ENCODE assay signal across 10 mouse cellular contexts in the genomic region with DNA sequence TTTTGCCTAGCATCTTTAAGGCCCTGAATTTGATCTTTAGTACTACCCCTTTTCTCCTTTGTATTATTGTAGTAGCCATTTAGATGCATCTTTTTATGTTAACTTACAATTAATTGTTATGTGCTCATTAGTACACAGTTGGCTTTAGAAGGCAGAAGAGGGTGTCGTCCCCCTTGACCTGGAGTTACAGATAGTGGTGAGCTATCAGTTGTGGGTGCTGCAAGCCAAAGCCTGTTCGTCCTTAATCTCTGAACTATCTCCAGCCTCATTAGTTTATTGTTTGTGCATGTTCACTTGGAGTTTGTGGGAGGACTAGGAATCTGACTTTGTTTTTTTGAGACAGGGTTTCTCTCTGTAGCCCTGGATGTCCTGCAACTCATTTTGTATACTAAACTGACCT. TPM values are rescaled to one million over a fixed set of nuclear protein-coding genes. Genes with fewer than 3 reads are reported as not detected.
DNase-seq lines count a peak whose midpoint lies in the region; ATAC-seq and TF ChIP-seq lines count a peak whose summit lies in the region.
"Had no signal": no experiment of that assay in that cellular context is flagged by ENCODE, and none has a peak within 500 bp of the region (broad histone marks: within the 10 kb centered on the region; RNA-seq: fewer than 3 reads in every experiment).

No protein-coding gene starts in this region.

- intact Hi-C loops in gastrocnemius, adult 2 months (cut with DNase I), result no loop called here

- TF ChIP-seq EP300 in ES-Bruce4 (IDR thresholded peaks at IDR 0.05; ENCODE audit: insufficient read depth, low read depth, low read length), result no peak
- TF ChIP-seq EP300 in liver, postnatal 0 days (IDR thresholded peaks at IDR 0.05; ENCODE audit: low read depth), result 0 out of 2 replicates have a peak, but pooled peaks have one; percentile 26

- H3K27me3 ChIP-seq in ES-Bruce4 (ENCODE audit: control insufficient read depth, insufficient read depth, low read length, poor library complexity, severe bottlenecking), result no peaks in the 10 kb centered on the region
- no peaks in the 10 kb centered on the region for H3K27me3 ChIP-seq in hindbrain, embryonic 13.5 days
- H3K27me3 ChIP-seq in liver, postnatal 0 days (ENCODE audit: insufficient read depth, low read length), result no peaks in the 10 kb centered on the region

- H3K4me1 ChIP-seq in ES-Bruce4 (ENCODE audit: control insufficient read depth, insufficient read depth, low read length), result peaks cover 2% of the 10 kb centered on the region
- peaks cover 41% of the 10 kb centered on the region for H3K4me1 ChIP-seq in hindbrain, embryonic 13.5 days (replicated peaks)
- H3K4me1 ChIP-seq in liver, postnatal 0 days (ENCODE audit: insufficient read depth), result peaks cover 21% of the 10 kb centered on the region

- no peak for DNase-seq in gastrocnemius, adult 2 months
- DNase-seq in gastrocnemius, postnatal 4 days (ENCODE audit: low spot score in 2 of 2), result no peak
- DNase-seq in liver, postnatal 0 days, result no peak
- DNase-seq in right cerebral cortex, adult 18-20 months, result no peak
- DNase-seq in kidney, adult 8-10 months, result no peak
- no peak for DNase-seq in kidney, postnatal 36 days
- DNase-seq: kidney, adult 18-20 months; lung, adult 18-20 months had no signal

- peak overlapping the region; percentile 98 for H3K4me2 ChIP-seq in hindbrain, embryonic 13.5 days
- H3K4me2 ChIP-seq in liver, postnatal 0 days (ENCODE audit: low read depth, low read length), result peak overlapping the region; percentile 76

- H3K9ac ChIP-seq in ES-Bruce4 (ENCODE audit: low read depth, poor library complexity, severe bottlenecking), result peak overlapping the region; percentile 30; the same call in 1 of the 2 replicates
- H3K9ac ChIP-seq in hindbrain, embryonic 13.5 days, result no peak overlapping the region
- peak overlapping the region; percentile 33; the same call in 1 of the 2 replicates for H3K9ac ChIP-seq in liver, postnatal 0 days (replicated peaks)

- no peak for ATAC-seq in hindbrain, embryonic 13.5 days (ENCODE audit: low FRiP score)
- ATAC-seq in liver, postnatal 0 days, result no peak

- H3K36me3 ChIP-seq in ES-Bruce4 (ENCODE audit: control insufficient read depth, insufficient read depth, low read length, poor library complexity, severe bottlenecking), result peaks cover 69% of the 10 kb centered on the region
- H3K36me3 ChIP-seq in hindbrain, embryonic 13.5 days, result peaks cover 30% of the 10 kb centered on the region
- peaks cover 52% of the 10 kb centered on the region for H3K36me3 ChIP-seq in liver, postnatal 0 days (replicated peaks; ENCODE audit: insufficient read depth, low read length)

- no peaks in the 10 kb centered on the region for H3K9me3 ChIP-seq in ES-Bruce4 (replicated peaks; ENCODE audit: control insufficient read depth, insufficient read depth, low read length, poor library complexity, severe bottlenecking)
- H3K9me3 ChIP-seq in hindbrain, embryonic 13.5 days, result no peaks in the 10 kb centered on the region
- H3K9me3 ChIP-seq in liver, postnatal 0 days (ENCODE audit: low read length), result no peaks in the 10 kb centered on the region

- no peak for TF ChIP-seq CTCF in gastrocnemius, adult 2 months (IDR thresholded peaks at IDR 0.05)
- no peak for TF ChIP-seq CTCF in ES-Bruce4 (IDR thresholded peaks at IDR 0.05; ENCODE audit: low read depth, low read length)
- TF ChIP-seq CTCF in liver, postnatal 0 days (IDR thresholded peaks at IDR 0.05; ENCODE audit: low read depth), result no peak

- 75% methylated on average over 2 of the region's 2 CpGs for WGBS in hindbrain, embryonic 13.5 days
- WGBS in liver, postnatal 0 days (ENCODE audit: insufficient replicate concordance), result 38% methylated on average over 2 of the region's 2 CpGs

- TF ChIP-seq POLR2A in ES-Bruce4 (IDR thresholded peaks at IDR 0.05; ENCODE audit: insufficient read depth, low read length), result no peak

- H3K27ac ChIP-seq in gastrocnemius, adult 2 months, result no peak overlapping the region
- H3K27ac ChIP-seq in ES-Bruce4 (ENCODE audit: insufficient read depth, low read length), result no peak overlapping the region
- no peak overlapping the region for H3K27ac ChIP-seq in hindbrain, embryonic 13.5 days
- no peak overlapping the region for H3K27ac ChIP-seq in liver, postnatal 0 days (ENCODE audit: low read depth)

- peak overlapping the region; percentile 84 for H3K4me3 ChIP-seq in gastrocnemius, adult 2 months
- no peak overlapping the region for H3K4me3 ChIP-seq in ES-Bruce4 (ENCODE audit: low read depth, low read length)
- peak overlapping the region; percentile 94 for H3K4me3 ChIP-seq in hindbrain, embryonic 13.5 days
- H3K4me3 ChIP-seq in liver, postnatal 0 days (ENCODE audit: low read depth, low read length), result peak overlapping the region; percentile 99

RNA-seq across cellular contexts. Expression of gene Zfp207, which starts 3.7 kb away (rescaled TPM):
- total RNA-seq in gastrocnemius, adult 2 months (2021), result 10 to 100 TPM; 60.9 to 61.1 TPM
- total RNA-seq in gastrocnemius, postnatal 4 days (2021), result 100 to 1,000 TPM; 111 to 146 TPM
- 344 and 357 TPM in 2 replicates for polyA plus RNA-seq in ES-Bruce4 (2011; ENCODE audit: insufficient read depth, insufficient read length, low read depth, missing spikeins)
- 210 and 214 TPM in 2 replicates for polyA plus RNA-seq in hindbrain, embryonic 13.5 days (2015; fragmentation: Nextera tagmentation; extraction: Ambion mirVana)
- polyA plus RNA-seq in liver, postnatal 0 days (2015; fragmentation: Nextera tagmentation; extraction: Ambion mirVana), result 68.9 and 71.6 TPM in 2 replicates

RNA-seq across cellular contexts. Expression of gene 5730455P16Rik, which starts 9.0 kb away (rescaled TPM):
- total RNA-seq in gastrocnemius, adult 2 months (2021), result 10 to 100 TPM; 36.4 to 37.9 TPM
- 10 to 100 TPM; 22.3 to 25.5 TPM for total RNA-seq in gastrocnemius, postnatal 4 days (2021)
- 27.8 and 31.0 TPM in 2 replicates for polyA plus RNA-seq in ES-Bruce4 (2011; ENCODE audit: insufficient read depth, insufficient read length, low read depth, missing spikeins)
- 30.8 and 37.3 TPM in 2 replicates for polyA plus RNA-seq in hindbrain, embryonic 13.5 days (2015; fragmentation: Nextera tagmentation; extraction: Ambion mirVana)
- 6.2 and 6.6 TPM in 2 replicates for polyA plus RNA-seq in liver, postnatal 0 days (2015; fragmentation: Nextera tagmentation; extraction: Ambion mirVana)

RNA-seq across cellular contexts. Expression of gene Psmd11, which starts 41.6 kb away (rescaled TPM):
- total RNA-seq in gastrocnemius, adult 2 months (2021), result 100 to 1,000 TPM; 138 to 169 TPM
- 100 to 1,000 TPM; 126 to 134 TPM for total RNA-seq in gastrocnemius, postnatal 4 days (2021)
- polyA plus RNA-seq in ES-Bruce4 (2011; ENCODE audit: insufficient read depth, insufficient read length, low read depth, missing spikeins), result 261 TPM in 2 replicates
- polyA plus RNA-seq in hindbrain, embryonic 13.5 days (2015; fragmentation: Nextera tagmentation; extraction: Ambion mirVana), result 293 and 331 TPM in 2 replicates
- polyA plus RNA-seq in liver, postnatal 0 days (2015; fragmentation: Nextera tagmentation; extraction: Ambion mirVana), result 128 and 143 TPM in 2 replicates
